Mouse (Mus musculus) erythroblast, embryonic 14.5 days (primary cell): ENCODE results near the gene Srpx.

ENCODE experiments used
- GATA1 ChIP-seq: IDR thresholded peaks from 2 replicates; pipeline ENCODE4 v1.6.1; 2012; ENCODE audit warnings: low read length, inconsistent platforms, mixed read lengths
- TAL1 ChIP-seq: IDR thresholded peaks from 3 replicates; pipeline ENCODE4 v1.6.1; 2012; ENCODE audit warnings: low read length, inconsistent platforms, mixed read lengths

DNA sequence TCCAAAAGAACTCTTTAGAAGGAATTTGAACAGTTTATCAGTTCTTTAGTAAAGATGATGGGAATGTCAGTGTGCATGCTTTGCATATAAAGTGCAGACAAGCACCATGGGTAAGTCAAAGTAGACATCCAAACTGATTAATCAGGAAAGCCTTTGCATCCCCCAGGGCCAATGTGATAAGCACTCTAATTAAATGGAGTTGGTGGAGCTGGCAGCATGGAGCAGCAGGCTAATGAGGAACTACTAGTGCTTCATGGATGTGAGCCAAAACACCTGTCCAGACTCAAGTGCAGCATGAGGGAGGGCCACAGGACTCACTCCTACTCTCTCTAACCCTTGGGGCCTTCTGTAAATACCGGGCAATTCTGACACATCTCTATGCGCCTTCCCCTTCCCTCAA is 46.0 kb downstream of the Srpx start:
- TF ChIP-seq GATA1 (no peak), TAL1 (no peak)
